In the genomic region with DNA sequence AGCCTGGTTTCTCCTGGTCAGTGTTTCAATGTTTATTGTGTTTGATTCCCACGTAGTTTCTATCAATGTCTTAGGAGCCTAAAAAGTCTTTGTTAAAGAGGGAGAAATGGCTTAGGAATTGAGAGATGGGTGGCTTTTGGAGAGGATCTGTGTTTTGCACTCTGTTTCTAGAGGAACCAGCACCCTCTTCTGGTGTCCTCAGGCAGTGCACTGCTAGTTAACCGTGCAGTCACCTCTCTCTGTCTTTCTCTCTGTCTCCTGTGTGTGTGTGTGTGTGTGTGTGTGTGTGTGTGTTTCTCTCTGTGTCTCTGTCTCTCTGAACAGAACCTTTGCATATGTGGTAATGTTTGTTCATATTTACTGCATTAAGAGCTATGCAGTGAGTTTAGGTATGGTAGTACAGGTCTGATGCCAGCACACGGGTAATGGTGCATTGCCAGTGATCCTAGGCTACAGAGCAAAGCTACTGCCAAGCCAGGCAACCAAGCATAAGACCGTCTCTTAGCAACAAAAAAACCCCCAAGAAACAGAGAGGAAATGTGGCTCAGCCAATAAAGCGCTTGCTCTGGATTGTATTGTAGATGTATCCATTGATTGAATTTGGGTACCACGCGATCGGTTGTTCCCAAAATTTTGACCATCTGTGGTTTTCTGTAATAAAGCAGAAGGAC, we compare ENCODE assay signal across 8 mouse cellular contexts.
DNase-seq lines count a peak whose midpoint lies in the region; ATAC-seq lines count a peak whose summit lies in the region.

No protein-coding gene starts in this region.

- ATAC-seq in frontal cortex, adult (ENCODE audit: low TSS enrichment) = peak; percentile 87
- ATAC-seq in megakaryocyte, adult 5-6 weeks (ENCODE audit: poor library complexity, severe bottlenecking) = no peak

- peak; percentile 19 for DNase-seq in gastrocnemius, postnatal 14 days
- DNase-seq in gastrocnemius, postnatal 25 days = no peak
- DNase-seq in 3T3-L1 (ENCODE audit: low read depth, low spot score) (peak; percentile 56), R1 (ENCODE audit: low read depth, low spot score) (peak; percentile 64)
- DNase-seq in left cerebral cortex, postnatal 25 days (ENCODE audit: low spot score in 2 of 2) = peak; percentile 40 to 69
- peak; percentile 66 for DNase-seq in testis, postnatal 10 days (ENCODE audit: low spot score)

- intact Hi-C loops in gastrocnemius, postnatal 14 days (cut with DNase I; ENCODE audit: low total_unique reads) = loop anchor here (5.0 kb wide), 1 partner anchor 59 kb away; no protein-coding TSS in a partner anchor
- intact Hi-C loops in left cerebral cortex, postnatal 25 days (cut with DNase I) = loop anchor here (5.0 kb wide), 1 partner anchor 224 kb away; no protein-coding TSS in a partner anchor
